14 mouse cellular contexts compared by ENCODE assay signal in the genomic region with DNA sequence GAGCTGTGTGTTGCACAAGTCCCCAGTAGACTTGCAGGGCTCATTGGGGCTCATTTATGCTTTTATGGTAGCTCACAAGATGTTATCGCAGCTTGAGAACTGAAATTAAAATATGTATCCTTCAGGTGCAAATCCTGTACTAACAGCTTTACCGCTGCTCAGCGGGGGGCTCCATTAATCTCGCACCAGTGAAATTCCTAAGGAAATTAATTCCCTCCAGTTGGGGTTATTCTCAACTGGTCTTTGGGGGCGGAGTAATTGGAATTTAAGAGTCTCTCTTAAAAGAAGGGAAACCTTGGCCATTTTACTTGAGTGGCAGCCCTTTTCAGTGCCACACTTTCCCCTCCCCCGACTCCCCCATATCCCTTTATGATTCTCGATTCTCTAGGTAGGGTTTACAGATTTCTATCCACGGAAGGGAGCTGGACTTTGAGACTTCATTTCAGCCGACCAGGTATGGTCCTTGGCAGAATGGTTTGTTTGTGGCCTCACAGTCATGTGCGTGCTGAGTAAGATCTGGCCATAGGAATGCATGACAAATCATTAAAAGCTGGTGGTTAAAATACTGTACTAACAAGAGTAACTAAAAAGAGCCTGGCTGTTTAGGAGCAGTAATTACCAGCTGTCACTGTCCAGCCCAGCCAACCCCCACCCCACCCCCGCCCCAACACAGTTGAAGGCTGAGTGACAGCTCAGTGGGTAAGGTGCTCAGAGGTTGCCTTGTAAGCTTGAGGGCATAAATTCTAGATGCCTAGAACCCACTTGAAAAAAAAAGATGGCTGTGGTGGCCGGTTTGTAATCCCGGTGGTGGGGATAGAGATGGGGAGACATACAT. TPM values are rescaled to one million over a fixed set of nuclear protein-coding genes. Genes with fewer than 3 reads are reported as not detected.
DNase-seq lines count a peak whose midpoint lies in the region; ATAC-seq and TF ChIP-seq lines count a peak whose summit lies in the region.
"Had no signal": no experiment of that assay in that cellular context is flagged by ENCODE, and none has a peak within 500 bp of the region (broad histone marks: within the 10 kb centered on the region; RNA-seq: fewer than 3 reads in every experiment).

No protein-coding gene starts in this region.

- no peaks in the 10 kb centered on the region for H3K36me3 ChIP-seq in forebrain, embryonic 11.5 days (ENCODE audit: control insufficient read depth, insufficient read depth, low read length)
- H3K36me3 ChIP-seq in forebrain, embryonic 13.5 days (ENCODE audit: poor library complexity, severe bottlenecking), result no peaks in the 10 kb centered on the region
- no peaks in the 10 kb centered on the region for H3K36me3 ChIP-seq in embryonic facial prominence, embryonic 15.5 days
- H3K36me3 ChIP-seq in kidney, postnatal 0 days (ENCODE audit: insufficient read depth, low read length), result no peaks in the 10 kb centered on the region
- no peaks in the 10 kb centered on the region for H3K36me3 ChIP-seq in heart, embryonic 10.5 days
- H3K36me3 ChIP-seq: embryonic facial prominence, embryonic 12.5 days; liver, embryonic 15.5 days; neural tube, embryonic 13.5 days had no signal

- H3K4me2 ChIP-seq in forebrain, embryonic 11.5 days (ENCODE audit: low read depth, low read length, severe bottlenecking), result 0 out of 2 replicates have a peak overlapping the region, but pooled peaks have one; percentile 0
- no peak overlapping the region for H3K4me2 ChIP-seq in forebrain, embryonic 13.5 days
- H3K4me2 ChIP-seq in embryonic facial prominence, embryonic 15.5 days (replicated peaks), result no peak overlapping the region
- H3K4me2 ChIP-seq in kidney, postnatal 0 days (ENCODE audit: low read length), result no peak overlapping the region; the same call in 1 of the 2 replicates
- H3K4me2 ChIP-seq: embryonic facial prominence, embryonic 12.5 days; liver, embryonic 15.5 days; neural tube, embryonic 13.5 days had no signal

- ATAC-seq in forebrain, embryonic 11.5 days (replicated peaks; ENCODE audit: low FRiP score), result peak; percentile 63
- no peak; the same call in 1 of the 2 replicates for ATAC-seq in forebrain, embryonic 13.5 days
- peak; percentile 65; the same call in 1 of the 2 replicates for ATAC-seq in embryonic facial prominence, embryonic 15.5 days (ENCODE audit: insufficient number of reproducible peaks, low FRiP score, low TSS enrichment, low read depth)
- ATAC-seq in kidney, postnatal 0 days (replicated peaks; ENCODE audit: low FRiP score, low read depth), result peak; percentile 76

- H3K4me1 ChIP-seq in forebrain, embryonic 11.5 days (replicated peaks; ENCODE audit: control insufficient read depth, insufficient read depth, low read length), result peaks cover 6% of the 10 kb centered on the region
- peaks cover 17% of the 10 kb centered on the region for H3K4me1 ChIP-seq in forebrain, embryonic 13.5 days
- H3K4me1 ChIP-seq in embryonic facial prominence, embryonic 15.5 days, result 0 out of 2 replicates have a peak, but pooled peaks cover 12% of the 10 kb centered on the region
- H3K4me1 ChIP-seq in kidney, postnatal 0 days (replicated peaks; ENCODE audit: insufficient read depth, low read length), result no peaks in the 10 kb centered on the region
- 0 out of 2 replicates have a peak, but pooled peaks cover 2% of the 10 kb centered on the region for H3K4me1 ChIP-seq in heart, embryonic 10.5 days

- H3K9me3 ChIP-seq in forebrain, embryonic 11.5 days (ENCODE audit: control insufficient read depth, low read length), result no peaks in the 10 kb centered on the region
- H3K9me3 ChIP-seq in forebrain, embryonic 13.5 days (replicated peaks), result no peaks in the 10 kb centered on the region
- H3K9me3 ChIP-seq in embryonic facial prominence, embryonic 15.5 days (replicated peaks), result no peaks in the 10 kb centered on the region
- H3K9me3 ChIP-seq in kidney, postnatal 0 days (replicated peaks; ENCODE audit: low read length), result no peaks in the 10 kb centered on the region
- no peaks in the 10 kb centered on the region for H3K9me3 ChIP-seq in heart, embryonic 10.5 days
- H3K9me3 ChIP-seq: embryonic facial prominence, embryonic 12.5 days; liver, embryonic 15.5 days; neural tube, embryonic 13.5 days had no signal

- no peak overlapping the region for H3K4me3 ChIP-seq in forebrain, embryonic 11.5 days (ENCODE audit: low read depth, low read length)
- H3K4me3 ChIP-seq in forebrain, embryonic 13.5 days, result no peak overlapping the region
- no peak overlapping the region for H3K4me3 ChIP-seq in embryonic facial prominence, embryonic 15.5 days (replicated peaks)
- H3K4me3 ChIP-seq in kidney, postnatal 0 days (replicated peaks; ENCODE audit: low read depth, low read length), result no peak overlapping the region
- H3K4me3 ChIP-seq in heart, embryonic 10.5 days, result no peak overlapping the region
- H3K4me3 ChIP-seq: embryonic facial prominence, embryonic 12.5 days; liver, embryonic 15.5 days; neural tube, embryonic 13.5 days had no signal

- no peaks in the 10 kb centered on the region for H3K27me3 ChIP-seq in forebrain, embryonic 11.5 days (ENCODE audit: control insufficient read depth, insufficient read depth, low read length)
- no peaks in the 10 kb centered on the region; the same call in 1 of the 2 replicates for H3K27me3 ChIP-seq in forebrain, embryonic 13.5 days
- H3K27me3 ChIP-seq in embryonic facial prominence, embryonic 15.5 days, result no peaks in the 10 kb centered on the region
- no peaks in the 10 kb centered on the region for H3K27me3 ChIP-seq in kidney, postnatal 0 days (ENCODE audit: insufficient read depth, low read length)
- peaks cover 6% of the 10 kb centered on the region; the same call in 1 of the 2 replicates for H3K27me3 ChIP-seq in heart, embryonic 10.5 days (ENCODE audit: insufficient read depth, poor library complexity, severe bottlenecking)
- H3K27me3 ChIP-seq: embryonic facial prominence, embryonic 12.5 days; liver, embryonic 15.5 days; neural tube, embryonic 13.5 days had no signal

- no peak overlapping the region for H3K9ac ChIP-seq in forebrain, embryonic 11.5 days (ENCODE audit: low read length)
- no peak overlapping the region for H3K9ac ChIP-seq in forebrain, embryonic 13.5 days
- H3K9ac ChIP-seq in embryonic facial prominence, embryonic 15.5 days, result no peak overlapping the region
- no peak overlapping the region for H3K9ac ChIP-seq in kidney, postnatal 0 days (ENCODE audit: low read depth, low read length)
- H3K9ac ChIP-seq: embryonic facial prominence, embryonic 12.5 days; liver, embryonic 15.5 days; neural tube, embryonic 13.5 days had no signal

- WGBS in forebrain, embryonic 11.5 days, result 31% methylated on average over 13 of the region's 13 CpGs
- 19% methylated on average over 13 of the region's 13 CpGs for WGBS in forebrain, embryonic 13.5 days
- WGBS in embryonic facial prominence, embryonic 15.5 days, result 35% methylated on average over 13 of the region's 13 CpGs
- 46% methylated on average over 13 of the region's 13 CpGs for WGBS in kidney, postnatal 0 days
- WGBS in heart, embryonic 10.5 days, result 54% methylated on average over 13 of the region's 13 CpGs

- TF ChIP-seq CTCF in kidney, postnatal 0 days (IDR thresholded peaks at IDR 0.05; ENCODE audit: low read depth), result no peak

- no peak overlapping the region for H3K27ac ChIP-seq in forebrain, embryonic 11.5 days (ENCODE audit: low read depth, low read length)
- no peak overlapping the region; the same call in 1 of the 2 replicates for H3K27ac ChIP-seq in forebrain, embryonic 13.5 days
- H3K27ac ChIP-seq in embryonic facial prominence, embryonic 15.5 days (replicated peaks), result no peak overlapping the region
- 0 out of 2 replicates have a peak overlapping the region, but pooled peaks have one; percentile 42 for H3K27ac ChIP-seq in kidney, postnatal 0 days
- H3K27ac ChIP-seq in heart, embryonic 10.5 days, result no peak overlapping the region
- H3K27ac ChIP-seq: embryonic facial prominence, embryonic 12.5 days; liver, embryonic 15.5 days; neural tube, embryonic 13.5 days had no signal

- peak; percentile 61 for DNase-seq in forebrain, embryonic 11.5 days (ENCODE audit: low spot score)
- peak; percentile 56 for DNase-seq in 3T3-L1 (ENCODE audit: low read depth, low spot score)
- DNase-seq in kidney, postnatal 0 days (ENCODE audit: low spot score), result peak; percentile 8
- no peak for DNase-seq in layer of hippocampus, adult 9-10 months (ENCODE audit: low spot score)
- DNase-seq in lung, adult 18-20 months, result no peak
- DNase-seq in heart, embryonic 10.5 days (ENCODE audit: low spot score), result no peak
- DNase-seq: cerebellum, adult 8-10 months; gastrocnemius, postnatal 36 days; lung, postnatal 4 days had no signal

RNA-seq across cellular contexts. Expression of a gene that starts 5.4 kb away (rescaled TPM):
- 285 and 290 TPM in 2 replicates for polyA plus RNA-seq in forebrain, embryonic 11.5 days (2014; fragmentation: Nextera tagmentation; extraction: Ambion mirVana)
- polyA plus RNA-seq in forebrain, embryonic 13.5 days (2015; fragmentation: Nextera tagmentation; extraction: Ambion mirVana), result 292 and 315 TPM in 2 replicates
- polyA plus RNA-seq in embryonic facial prominence, embryonic 15.5 days (2015; fragmentation: Nextera tagmentation; extraction: Ambion mirVana), result 209 and 212 TPM in 2 replicates
- polyA plus RNA-seq in kidney, postnatal 0 days (2015; fragmentation: Nextera tagmentation; extraction: Ambion mirVana), result 219 and 222 TPM in 2 replicates
- polyA plus RNA-seq in heart, embryonic 10.5 days (2016; fragmentation: Nextera tagmentation; extraction: Ambion mirVana), result 207 and 240 TPM in 2 replicates

RNA-seq across cellular contexts. Expression of a gene that starts 21.4 kb away (rescaled TPM):
- polyA plus RNA-seq in forebrain, embryonic 11.5 days (2014; fragmentation: Nextera tagmentation; extraction: Ambion mirVana), result 14.4 and 21.2 TPM in 2 replicates
- 12.8 and 13.4 TPM in 2 replicates for polyA plus RNA-seq in forebrain, embryonic 13.5 days (2015; fragmentation: Nextera tagmentation; extraction: Ambion mirVana)
- polyA plus RNA-seq in embryonic facial prominence, embryonic 15.5 days (2015; fragmentation: Nextera tagmentation; extraction: Ambion mirVana), result 21.7 and 22.4 TPM in 2 replicates
- 23.1 and 23.8 TPM in 2 replicates for polyA plus RNA-seq in kidney, postnatal 0 days (2015; fragmentation: Nextera tagmentation; extraction: Ambion mirVana)
- 18.0 and 19.8 TPM in 2 replicates for polyA plus RNA-seq in heart, embryonic 10.5 days (2016; fragmentation: Nextera tagmentation; extraction: Ambion mirVana)

Comparison
In these comparisons a context has a peak if more than half of its experiments do, and no peak if none do; other contexts are left out.
1. DNase-seq: peak in forebrain, embryonic 11.5 days (single experiment), 3T3-L1 (single experiment) and kidney, postnatal 0 days (single experiment); none in layer of hippocampus, adult 9-10 months (single experiment), lung, adult 18-20 months (0 of 2) and heart, embryonic 10.5 days (single experiment).